Comparison of ENCODE assay signal across 14 mouse cellular contexts in the genomic region with DNA sequence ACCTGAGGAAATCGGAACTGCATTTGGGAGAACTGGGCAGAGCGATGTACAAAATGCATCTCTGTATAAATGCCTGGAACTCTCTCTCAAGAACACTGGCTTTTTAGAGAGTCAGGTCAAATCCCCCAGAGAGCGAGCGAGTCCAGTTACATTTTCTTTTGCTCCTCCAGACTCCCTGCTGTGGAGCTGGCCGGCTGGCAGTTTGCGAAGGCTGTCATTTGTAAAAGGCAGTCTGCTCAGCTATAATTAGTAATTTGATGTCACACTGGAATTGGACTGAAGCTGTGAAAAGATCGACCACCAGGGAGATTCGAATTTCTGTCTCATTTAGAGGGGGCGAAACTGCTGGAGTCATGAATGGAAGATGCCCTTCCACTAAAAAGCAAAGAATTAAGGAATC.
DNase-seq lines count a peak whose midpoint lies in the region; ATAC-seq and TF ChIP-seq lines count a peak whose summit lies in the region.
"Had no signal": no experiment of that assay in that cellular context is flagged by ENCODE, and none has a peak within 500 bp of the region (broad histone marks: within the 10 kb centered on the region; RNA-seq: fewer than 3 reads in every experiment).

No protein-coding gene starts in this region.

- H3K9ac ChIP-seq in heart, postnatal 0 days (replicated peaks; ENCODE audit: low read depth, low read length): no peak overlapping the region
- H3K9ac ChIP-seq: lung, embryonic 14.5 days had no signal

- no peaks in the 10 kb centered on the region for H3K9me3 ChIP-seq in heart, postnatal 0 days (replicated peaks; ENCODE audit: control insufficient read depth, low read length)

- no peak overlapping the region for H3K4me3 ChIP-seq in heart, postnatal 0 days (ENCODE audit: low read depth, low read length)
- H3K4me3 ChIP-seq: gastrocnemius, adult 2 months; left cerebral cortex, adult 2 months had no signal

- peak overlapping the region; percentile 10 for H3K4me2 ChIP-seq in heart, postnatal 0 days (ENCODE audit: low read depth, low read length)
- H3K4me2 ChIP-seq: lung, embryonic 14.5 days had no signal

- no peaks in the 10 kb centered on the region for H3K4me1 ChIP-seq in heart, postnatal 0 days (ENCODE audit: control insufficient read depth, insufficient read depth)

- no peak overlapping the region for H3K27ac ChIP-seq in heart, postnatal 0 days (ENCODE audit: low read depth)
- H3K27ac ChIP-seq: gastrocnemius, adult 2 months; left cerebral cortex, adult 2 months had no signal

- 38% methylated on average over 9 of the region's 9 CpGs for WGBS in heart, postnatal 0 days

- ATAC-seq in heart, postnatal 0 days (ENCODE audit: insufficient read depth, low read depth): no peak
- no peak for ATAC-seq in granulocyte monocyte progenitor cell, adult 5-6 weeks (replicated peaks; ENCODE audit: poor library complexity, severe bottlenecking)

- H3K36me3 ChIP-seq in heart, postnatal 0 days (replicated peaks; ENCODE audit: control insufficient read depth, insufficient read depth, low read length): peaks cover 5% of the 10 kb centered on the region; the same call in 1 of the 2 replicates

- intact Hi-C loops in left cerebral cortex, postnatal 25 days (cut with DNase I): no loop called here

- TF ChIP-seq CTCF in heart, postnatal 0 days (IDR thresholded peaks at IDR 0.05; ENCODE audit: low read depth): no peak

- no peak for TF ChIP-seq EP300 in heart, postnatal 0 days (IDR thresholded peaks at IDR 0.05; ENCODE audit: low read depth)

- peak; percentile 19 for DNase-seq in heart, postnatal 0 days (ENCODE audit: low spot score)
- no peak for DNase-seq in heart, adult 18-20 months
- peak; percentile 15 for DNase-seq in ZHBTc4 (ENCODE audit: low read depth, low spot score)
- peak; percentile 73 to 81 for DNase-seq in cerebellum, postnatal 25 days
- peak; percentile 34 for DNase-seq in heart, postnatal 4 days
- DNase-seq in left cerebral cortex, postnatal 25 days (ENCODE audit: low spot score in 2 of 2): no peak
- DNase-seq in spleen, postnatal 10 days (ENCODE audit: low spot score in 2 of 2): no peak
- DNase-seq: gastrocnemius, adult 2 months; kidney, adult 2 months; lung, embryonic 14.5 days; thymus, adult 2 months had no signal

- H3K27me3 ChIP-seq in heart, postnatal 0 days (ENCODE audit: control insufficient read depth, insufficient read depth, low read length): no peaks in the 10 kb centered on the region
- H3K27me3 ChIP-seq: CH12.LX had no signal

Comparison
In these comparisons a context has a peak if more than half of its experiments do, and no peak if none do; other contexts are left out.
1. DNase-seq: peak in heart, postnatal 0 days (single experiment), ZHBTc4 (single experiment), cerebellum, postnatal 25 days (2 of 2) and heart, postnatal 4 days (single experiment); none in heart, adult 18-20 months (0 of 2), left cerebral cortex, postnatal 25 days (0 of 2) and spleen, postnatal 10 days (0 of 2).